ENCODE assay signal across 25 mouse cellular contexts in the genomic region with DNA sequence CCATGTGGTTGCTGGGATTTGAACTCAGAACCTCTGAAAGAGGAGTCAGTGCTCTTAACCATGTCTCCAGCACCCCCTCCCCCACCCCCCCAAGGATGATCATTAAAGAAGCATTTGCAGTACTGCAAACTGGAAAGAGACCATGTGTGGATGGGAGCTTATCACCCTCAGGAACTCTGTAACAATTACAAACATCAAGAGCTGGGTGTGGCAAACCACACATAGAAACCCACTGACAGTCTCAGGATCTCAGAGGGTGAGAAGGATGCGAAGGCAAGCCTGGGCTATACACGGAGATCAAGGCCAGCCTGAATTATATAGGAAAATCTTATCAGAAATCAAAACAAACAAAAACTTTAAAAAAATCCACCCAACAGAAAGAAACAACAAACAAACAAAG. TPM values are rescaled to one million over a fixed set of nuclear protein-coding genes. Genes with fewer than 3 reads are reported as not detected.
DNase-seq lines count a peak whose midpoint lies in the region; ATAC-seq and TF ChIP-seq lines count a peak whose summit lies in the region.
"Had no signal": no experiment of that assay in that cellular context is flagged by ENCODE, and none has a peak within 500 bp of the region (broad histone marks: within the 10 kb centered on the region; RNA-seq: fewer than 3 reads in every experiment).

No protein-coding gene starts in this region.

- no peak for ATAC-seq in lung, postnatal 0 days
- no peak for ATAC-seq in liver, embryonic 12.5 days
- ATAC-seq: CD4-positive, CD25-positive, alpha-beta regulatory T cell, adult 4 months; forebrain, embryonic 15.5 days; intestine, embryonic 16.5 days; midbrain, embryonic 13.5 days had no signal

- no peak overlapping the region for H3K9ac ChIP-seq in lung, postnatal 0 days (replicated peaks; ENCODE audit: low read depth)
- no peak overlapping the region; the same call in 1 of the 2 replicates for H3K9ac ChIP-seq in liver, embryonic 12.5 days
- H3K9ac ChIP-seq: forebrain, embryonic 15.5 days; hindbrain, embryonic 12.5 days; limb, embryonic 15.5 days; neural tube, embryonic 15.5 days had no signal

- peak overlapping the region; percentile 69 for H3K4me2 ChIP-seq in lung, postnatal 0 days (replicated peaks; ENCODE audit: low read depth, low read length)
- H3K4me2 ChIP-seq in liver, embryonic 12.5 days, result peak overlapping the region; percentile 88

- H3K4me1 ChIP-seq in kidney, adult 2 months (ENCODE audit: control insufficient read depth, insufficient read depth, low read length), result peaks cover 6% of the 10 kb centered on the region; the same call in 1 of the 2 replicates
- H3K4me1 ChIP-seq in lung, postnatal 0 days (ENCODE audit: insufficient read depth, low read depth, low read length), result no peaks in the 10 kb centered on the region
- peaks cover 37% of the 10 kb centered on the region for H3K4me1 ChIP-seq in liver, embryonic 12.5 days

- H3K27ac ChIP-seq in kidney, adult 2 months (ENCODE audit: insufficient read depth, low read depth, low read length), result no peak overlapping the region
- no peak overlapping the region for H3K27ac ChIP-seq in lung, postnatal 0 days (ENCODE audit: low read length)
- H3K27ac ChIP-seq in liver, embryonic 12.5 days, result no peak overlapping the region
- H3K27ac ChIP-seq: forebrain, embryonic 15.5 days; hindbrain, embryonic 12.5 days; limb, embryonic 15.5 days; midbrain, embryonic 13.5 days; neural tube, embryonic 15.5 days had no signal

- no peak for TF ChIP-seq CTCF in kidney, adult 2 months (conservative IDR thresholded peaks at IDR 0.05; ENCODE audit: insufficient read depth, insufficient read length, low read depth, low read length)
- TF ChIP-seq CTCF in lung, postnatal 0 days (IDR thresholded peaks at IDR 0.05), result no peak

- TF ChIP-seq POLR2A in kidney, adult 2 months (IDR thresholded peaks at IDR 0.05; ENCODE audit: low read depth, low read length), result no peak

- DNase-seq in kidney, adult 2 months, result no peak
- no peak for DNase-seq in kidney, postnatal 4 days
- DNase-seq in lung, postnatal 0 days (ENCODE audit: low spot score), result no peak
- DNase-seq in lung, postnatal 25 days (ENCODE audit: low spot score), result no peak
- no peak for DNase-seq in adrenal gland, adult 2 months
- DNase-seq in c-Kit-positive CD71-positive TER-119-positive erythroid progenitor cells, embryonic 14.5 days (ENCODE audit: low spot score), result no peak
- DNase-seq: cerebellum, postnatal 14 days; embryo, embryonic 11 days; kidney, postnatal 25 days; thymus, adult 18-20 months had no signal

- no peaks in the 10 kb centered on the region for H3K9me3 ChIP-seq in lung, postnatal 0 days (ENCODE audit: low read length)
- no peaks in the 10 kb centered on the region for H3K9me3 ChIP-seq in liver, embryonic 12.5 days (replicated peaks)
- H3K9me3 ChIP-seq: forebrain, embryonic 15.5 days; G1E; hindbrain, embryonic 12.5 days; limb, embryonic 15.5 days; midbrain, embryonic 13.5 days; neural tube, embryonic 15.5 days had no signal

- H3K36me3 ChIP-seq in kidney, adult 2 months (ENCODE audit: control insufficient read depth, insufficient read depth, low read length), result no peaks in the 10 kb centered on the region
- no peaks in the 10 kb centered on the region for H3K36me3 ChIP-seq in lung, postnatal 0 days (ENCODE audit: insufficient read depth, low read length)
- H3K36me3 ChIP-seq in liver, embryonic 12.5 days, result no peaks in the 10 kb centered on the region
- H3K36me3 ChIP-seq: forebrain, embryonic 15.5 days; hindbrain, embryonic 12.5 days; limb, embryonic 15.5 days; midbrain, embryonic 13.5 days; neural tube, embryonic 15.5 days had no signal

- WGBS in kidney, adult 2 months, result 63% methylated on average over 2 of the region's 2 CpGs
- 49% methylated on average over 2 of the region's 2 CpGs for WGBS in lung, postnatal 0 days
- 64% methylated on average over 2 of the region's 2 CpGs for WGBS in liver, embryonic 12.5 days (ENCODE audit: insufficient replicate concordance)

- H3K4me3 ChIP-seq in kidney, adult 2 months (ENCODE audit: insufficient read depth, low read depth, low read length), result peak overlapping the region; percentile 63; the same call in 1 of the 2 replicates
- peak overlapping the region; percentile 58; the same call in 1 of the 2 replicates for H3K4me3 ChIP-seq in lung, postnatal 0 days (ENCODE audit: low read depth, low read length)
- peak overlapping the region; percentile 70; the same call in 1 of the 2 replicates for H3K4me3 ChIP-seq in liver, embryonic 12.5 days
- H3K4me3 ChIP-seq: forebrain, embryonic 15.5 days; limb, embryonic 15.5 days; midbrain, embryonic 13.5 days had no signal

- TF ChIP-seq EP300 in lung, postnatal 0 days (IDR thresholded peaks at IDR 0.05), result no peak

- H3K27me3 ChIP-seq in kidney, adult 2 months (replicated peaks; ENCODE audit: control insufficient read depth, insufficient read depth, low read length), result no peaks in the 10 kb centered on the region
- no peaks in the 10 kb centered on the region for H3K27me3 ChIP-seq in lung, postnatal 0 days (replicated peaks; ENCODE audit: insufficient read depth, low read length)
- H3K27me3 ChIP-seq in liver, embryonic 12.5 days (replicated peaks), result no peaks in the 10 kb centered on the region
- H3K27me3 ChIP-seq: forebrain, embryonic 15.5 days; hindbrain, embryonic 12.5 days; limb, embryonic 15.5 days; midbrain, embryonic 13.5 days; neural tube, embryonic 15.5 days had no signal

RNA-seq across cellular contexts. Expression of gene Mettl7a1, which starts 2.3 kb away (rescaled TPM):
- polyA plus RNA-seq in kidney, adult 2 months (2012; rRNA removed), result 370 and 430 TPM in 2 replicates
- 62.9 and 88.1 TPM in 2 replicates for polyA plus RNA-seq in lung, postnatal 0 days (2015; fragmentation: Nextera tagmentation; extraction: Ambion mirVana)
- 4.4 and 5.4 TPM in 2 replicates for polyA plus RNA-seq in liver, embryonic 12.5 days (2016; fragmentation: Nextera tagmentation; extraction: Ambion mirVana)
- 100 to 1,000 TPM; 117 to 142 TPM for total RNA-seq in adrenal gland, adult 2 months (2021)
- 69.8 and 78.4 TPM in 2 replicates for polyA plus RNA-seq in adrenal gland, adult 2 months (2012; rRNA removed)

RNA-seq across cellular contexts. Expression of gene Tmprss12, which starts 25.6 kb away (rescaled TPM):
- 0.14 TPM in 1 of 2 replicates, not detected in the other for polyA plus RNA-seq in kidney, adult 2 months (2012; rRNA removed)
- not detected in 2 replicates for polyA plus RNA-seq in lung, postnatal 0 days (2015; fragmentation: Nextera tagmentation; extraction: Ambion mirVana)
- not detected in 2 replicates for polyA plus RNA-seq in liver, embryonic 12.5 days (2016; fragmentation: Nextera tagmentation; extraction: Ambion mirVana)
- not detected for total RNA-seq in adrenal gland, adult 2 months (2021)
- not detected in 2 replicates for polyA plus RNA-seq in adrenal gland, adult 2 months (2012; rRNA removed)
- total RNA-seq: G1E; layer of hippocampus, postnatal 14 days; left cerebral cortex, postnatal 25 days; megakaryocyte progenitor cell, adult 5-6 weeks had no signal
- polyA plus RNA-seq: CD4-positive, CD25-positive, alpha-beta regulatory T cell, adult 4 months; forebrain, embryonic 15.5 days; G1E; gonadal fat pad, adult 2 months; heart, postnatal 0 days; hindbrain, embryonic 12.5 days; intestine, embryonic 16.5 days; limb, embryonic 15.5 days; midbrain, embryonic 13.5 days; neural tube, embryonic 15.5 days; urinary bladder, adult 2 months had no signal

RNA-seq across cellular contexts. Expression of gene Mettl7a3, which starts 28.5 kb away (rescaled TPM):
- 0.11 and 0.15 TPM in 2 replicates for polyA plus RNA-seq in kidney, adult 2 months (2012; rRNA removed)
- 0.12 TPM in 2 replicates for polyA plus RNA-seq in lung, postnatal 0 days (2015; fragmentation: Nextera tagmentation; extraction: Ambion mirVana)
- not detected in 2 replicates for polyA plus RNA-seq in liver, embryonic 12.5 days (2016; fragmentation: Nextera tagmentation; extraction: Ambion mirVana)
- total RNA-seq in adrenal gland, adult 2 months (2021), result under 1 TPM in 1 of 2 experiments, not detected in 1; 0.63 TPM
- 0.13 and 0.16 TPM in 2 replicates for polyA plus RNA-seq in adrenal gland, adult 2 months (2012; rRNA removed)
- total RNA-seq: layer of hippocampus, postnatal 14 days; megakaryocyte progenitor cell, adult 5-6 weeks had no signal
- polyA plus RNA-seq: forebrain, embryonic 15.5 days; G1E; heart, postnatal 0 days; intestine, embryonic 16.5 days; midbrain, embryonic 13.5 days had no signal

RNA-seq across cellular contexts. Expression of gene Methig1, which starts 46.7 kb away (rescaled TPM):
- 16.5 and 16.6 TPM in 2 replicates for polyA plus RNA-seq in kidney, adult 2 months (2012; rRNA removed)
- not detected in 2 replicates for polyA plus RNA-seq in lung, postnatal 0 days (2015; fragmentation: Nextera tagmentation; extraction: Ambion mirVana)
- polyA plus RNA-seq in liver, embryonic 12.5 days (2016; fragmentation: Nextera tagmentation; extraction: Ambion mirVana), result not detected in 2 replicates
- under 1 TPM; 0.45 to 0.52 TPM for total RNA-seq in adrenal gland, adult 2 months (2021)
- 0.16 TPM in 1 of 2 replicates, not detected in the other for polyA plus RNA-seq in adrenal gland, adult 2 months (2012; rRNA removed)
- total RNA-seq: G1E; layer of hippocampus, postnatal 14 days; left cerebral cortex, postnatal 25 days; megakaryocyte progenitor cell, adult 5-6 weeks had no signal
- polyA plus RNA-seq: CD4-positive, CD25-positive, alpha-beta regulatory T cell, adult 4 months; forebrain, embryonic 15.5 days; heart, postnatal 0 days; hindbrain, embryonic 12.5 days; intestine, embryonic 16.5 days; limb, embryonic 15.5 days; midbrain, embryonic 13.5 days; urinary bladder, adult 2 months had no signal

RNA-seq across cellular contexts. Expression of gene Mettl7a2, which starts 46.8 kb away (rescaled TPM):
- polyA plus RNA-seq in kidney, adult 2 months (2012; rRNA removed), result 74.0 and 96.6 TPM in 2 replicates
- polyA plus RNA-seq in lung, postnatal 0 days (2015; fragmentation: Nextera tagmentation; extraction: Ambion mirVana), result 0.11 and 0.19 TPM in 2 replicates
- polyA plus RNA-seq in liver, embryonic 12.5 days (2016; fragmentation: Nextera tagmentation; extraction: Ambion mirVana), result not detected in 2 replicates
- total RNA-seq in adrenal gland, adult 2 months (2021), result 1 to 10 TPM in 1 of 2 experiments, under 1 TPM in 1; 0.78 to 3.6 TPM
- not detected in 2 replicates for polyA plus RNA-seq in adrenal gland, adult 2 months (2012; rRNA removed)
- total RNA-seq: megakaryocyte progenitor cell, adult 5-6 weeks had no signal
- polyA plus RNA-seq: CD4-positive, CD25-positive, alpha-beta regulatory T cell, adult 4 months; forebrain, embryonic 15.5 days; heart, postnatal 0 days; hindbrain, embryonic 12.5 days; intestine, embryonic 16.5 days; limb, embryonic 15.5 days; midbrain, embryonic 13.5 days; neural tube, embryonic 15.5 days; urinary bladder, adult 2 months had no signal

Comparison
In these comparisons a context has a peak if more than half of its experiments do, and no peak if none do; other contexts are left out.
1. RNA of gene Mettl7a1, which starts 2.3 kb away (polyA plus RNA-seq): 370 to 430 TPM in kidney, adult 2 months, 69.8 to 78.4 TPM in adrenal gland, adult 2 months and 62.9 to 88.1 TPM in lung, postnatal 0 days; 4.4 to 5.4 TPM in liver, embryonic 12.5 days; every median in the first group is over 10 times any median in the second.
2. Peak in every context shown above with its lines, with median percentiles within 50 percentile points of each other: H3K4me3 ChIP-seq.